Mouse (Mus musculus) heart, postnatal 0 days (tissue): Measurements from ENCODE around the gene Bpifb5. TPM values are rescaled to one million over a fixed set of nuclear protein-coding genes. Genes with fewer than 3 reads are reported as not detected.

ENCODE experiments used
- ATAC-seq: fragments of 200-750 bp; cut with Nextera tagmentation; 2 replicates; pipeline ENCODE4 v1.8.0; 2017; ENCODE audit warnings: low read depth, moderate number of reproducible peaks, moderate library complexity; ENCODE audit not compliant: insufficient read depth
- DNase-seq: peaks from one replicate; pipeline ENCODE4 v3.0.0-alpha.2; 2016; ENCODE audit warnings: low spot score
- H3K27ac ChIP-seq: fragments of 300-500 bp; sonication (generic); 2 replicates; pipeline ENCODE4 v1.5.1; 2014; ENCODE audit warnings: low read depth, mild to moderate bottlenecking
- H3K27me3 ChIP-seq: fragments of 300-500 bp; sonication (generic); 2 replicates; pipeline ENCODE4 v1.6.1; 2014; ENCODE audit warnings: low read length, mixed read lengths; ENCODE audit not compliant: control insufficient read depth, insufficient read depth
- H3K36me3 ChIP-seq: fragments of 300-500 bp; sonication (generic); replicated peaks from 2 replicates; pipeline ENCODE4 v1.6.1; 2014; ENCODE audit warnings: low read length, mixed read lengths; ENCODE audit not compliant: control insufficient read depth, insufficient read depth
- H3K4me1 ChIP-seq: fragments of 300-500 bp; sonication (generic); 2 replicates; pipeline ENCODE4 v1.6.1; 2014; ENCODE audit warnings: antibody characterized with exemption; ENCODE audit not compliant: control insufficient read depth, insufficient read depth
- H3K4me2 ChIP-seq: fragments of 300-500 bp; sonication (generic); 2 replicates; pipeline ENCODE4 v1.6.1; 2014; ENCODE audit warnings: low read depth, mild to moderate bottlenecking, low read length, moderate library complexity
- H3K4me3 ChIP-seq: fragments of 300-500 bp; sonication (generic); 2 replicates; pipeline ENCODE4 v1.5.1; 2014; ENCODE audit warnings: low read depth, low read length
- H3K9ac ChIP-seq: fragments of 300-500 bp; sonication (generic); replicated peaks from 2 replicates; pipeline ENCODE4 v1.6.1; 2014; ENCODE audit warnings: low read depth, low read length, mixed read lengths
- H3K9me3 ChIP-seq: fragments of 300-500 bp; sonication (generic); replicated peaks from 2 replicates; pipeline ENCODE4 v1.6.1; 2016; ENCODE audit warnings: low read length; ENCODE audit not compliant: control insufficient read depth
- CTCF ChIP-seq: IDR thresholded peaks from 2 replicates; pipeline ENCODE4 v1.5.1; 2016; ENCODE audit warnings: antibody characterized with exemption, control low read depth, low read depth
- EP300 ChIP-seq: IDR thresholded peaks from 2 replicates; pipeline ENCODE4 v1.6.1; 2016; ENCODE audit warnings: antibody characterized with exemption, low read depth
- WGBS: fragments of 180-500 bp; shearing (Covaris S2); extraction: QIAGEN DNeasy Blood & Tissue Kit; methylation state at CpG from one replicate; pipeline ENCODE4 v1.1.7; 2014; 5-methylcytosine and 5-hydroxymethylcytosine counted together
- polyA plus RNA-seq: library from polyadenylated mRNA; unstranded; fragments of >200 nt; fragmentation: Nextera tagmentation; extraction: Ambion mirVana; gene quantifications from 2 replicates; pipeline ENCODE4 v1.2.1, GENCODE M21; 2015
- total RNA-seq: library from RNA; depleted of rRNA; stranded (reverse); fragments of >200 nt; gene quantifications from 2 replicates; pipeline ENCODE4 v1.2.3, GENCODE M21; 2014; ENCODE audit warnings: low replicate concordance

Bpifb5 gene
- total and polyA plus RNA-seq, 2 experiments from 2014 or later = 0.18 TPM; not detected in 1

DNA sequence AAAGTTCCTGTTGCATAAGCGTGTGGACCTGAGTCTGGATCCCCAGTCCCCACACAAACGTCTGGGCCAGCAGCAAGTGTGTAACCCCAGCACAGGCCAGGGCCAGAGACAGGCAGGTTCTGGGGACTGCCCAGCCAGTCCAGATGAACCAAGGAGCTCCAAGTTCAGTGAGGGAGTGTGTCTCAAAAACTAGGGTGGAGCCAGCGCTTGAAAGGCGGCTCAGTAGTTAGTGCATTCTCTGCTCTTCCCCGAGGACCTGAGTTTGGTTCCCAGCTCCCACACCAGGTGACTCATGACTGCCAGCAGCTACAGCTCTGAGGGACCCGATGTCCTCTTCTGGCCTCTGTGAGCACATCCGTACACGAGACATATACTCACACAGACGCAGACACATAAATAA is 26.5 kb upstream of the Bpifb5 start:
- WGBS = 91% methylated on average over 9 of the region's 9 CpGs
- TF ChIP-seq CTCF (no peak), EP300 (no peak)

DNA sequence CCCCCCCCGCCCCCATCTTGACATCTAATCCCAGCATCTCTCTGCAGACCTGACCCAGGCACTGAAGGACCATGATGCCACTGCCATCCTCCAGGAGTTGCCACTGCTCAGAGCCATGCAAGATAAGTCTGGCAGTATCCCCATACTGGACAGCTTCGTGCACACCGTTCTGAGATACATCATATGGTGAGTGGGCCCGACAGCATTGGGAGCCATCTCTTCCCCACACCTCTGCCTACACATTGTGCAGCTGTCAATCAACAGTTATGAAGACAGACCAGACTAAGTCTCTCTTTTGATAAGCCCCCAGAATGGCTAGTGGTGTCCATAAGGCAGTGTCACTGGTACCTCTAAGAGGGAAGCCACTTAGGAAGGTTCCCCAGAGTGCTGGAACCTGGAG is 18.9 kb upstream of the Bpifb5 start:
- H3K4me1 ChIP-seq = peaks cover 6% of the 10 kb centered on the region
- H3K27me3 ChIP-seq = no peaks in the 10 kb centered on the region
- H3K27ac ChIP-seq = no peak overlapping the region
- DNase-seq (no peak), ATAC-seq (no peak)
- no peak overlapping the region for H3K4me3 ChIP-seq
- H3K36me3 ChIP-seq = no peaks in the 10 kb centered on the region
- no peak overlapping the region for H3K4me2 ChIP-seq
- no peaks in the 10 kb centered on the region for H3K9me3 ChIP-seq
- H3K9ac ChIP-seq = no peak overlapping the region
- WGBS = 90% methylated on average over 4 of the region's 4 CpGs
- no peak for TF ChIP-seq CTCF
- no peak for TF ChIP-seq EP300

More for the DNA sequence above, 26.5 kb upstream of the Bpifb5 start:
- Histone ChIP-seq H3K4me1 (peaks cover 16% of the 10 kb centered on the region), H3K9me3 (no peaks in the 10 kb centered on the region), H3K36me3 (no peaks in the 10 kb centered on the region), H3K4me2 (no peak overlapping the region), H3K4me3 (no peak overlapping the region), H3K27me3 (no peaks in the 10 kb centered on the region), H3K9ac (no peak overlapping the region), H3K27ac (no peak overlapping the region)
- ATAC-seq (no peak), DNase-seq (no peak)

DNA sequence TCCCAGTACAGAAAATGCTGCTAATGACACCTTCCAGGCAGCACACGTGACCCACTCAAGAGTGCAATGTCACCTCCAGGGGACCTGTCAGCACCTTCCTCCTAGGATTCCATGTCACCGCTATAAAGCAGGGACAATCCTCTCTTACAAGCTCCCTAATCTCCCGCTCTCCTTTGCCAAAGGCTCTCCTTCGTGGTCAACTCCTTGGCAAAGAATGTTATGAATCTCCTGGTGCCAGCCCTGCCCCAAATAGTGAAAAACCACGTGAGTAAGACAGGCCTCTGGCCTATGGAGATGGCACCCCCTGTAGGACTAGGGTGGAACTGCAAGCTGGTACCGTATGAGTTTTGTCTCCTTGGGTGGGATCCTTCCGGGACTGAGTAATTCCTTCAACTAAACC is 16.6 kb upstream of the Bpifb5 start:
- Histone ChIP-seq H3K4me3 (no peak overlapping the region), H3K4me1 (peaks cover 6% of the 10 kb centered on the region), H3K9ac (no peak overlapping the region), H3K36me3 (no peaks in the 10 kb centered on the region), H3K9me3 (no peaks in the 10 kb centered on the region), H3K4me2 (no peak overlapping the region), H3K27ac (peak overlapping the region; percentile 90), H3K27me3 (no peaks in the 10 kb centered on the region)
- DNase-seq = peak; percentile 97
- peak; percentile 97 for TF ChIP-seq EP300
- TF ChIP-seq CTCF = peak; percentile 95
- ATAC-seq = peak; percentile 95
- 28% methylated on average over 7 of the region's 7 CpGs for WGBS

DNA sequence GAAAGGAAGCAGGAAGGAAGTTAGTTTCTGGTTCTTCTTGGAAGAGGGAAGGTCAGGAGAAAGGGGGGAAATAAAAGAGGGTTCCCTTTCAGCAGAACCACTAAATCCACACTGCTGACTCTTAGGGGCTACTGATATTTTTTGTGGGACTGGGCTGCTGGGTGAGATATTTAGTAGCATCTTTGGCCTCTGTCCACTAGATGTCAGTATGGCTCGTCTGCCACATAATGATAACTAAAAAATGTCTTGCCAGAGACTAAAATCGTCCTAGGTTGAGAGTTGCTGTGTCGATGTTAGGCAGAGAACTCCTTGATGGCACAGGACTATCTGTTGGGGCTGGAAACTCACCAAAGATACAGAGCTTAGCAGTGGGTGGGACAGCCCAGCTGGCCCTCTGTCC is 14.4 kb upstream of the Bpifb5 start:
- no peak overlapping the region for H3K27ac ChIP-seq
- ATAC-seq (no peak), DNase-seq (peak; percentile 42)
- H3K4me2 ChIP-seq = no peak overlapping the region
- H3K27me3 ChIP-seq = no peaks in the 10 kb centered on the region
- no peak overlapping the region for H3K4me3 ChIP-seq
- TF ChIP-seq CTCF = peak; percentile 62
- no peak for TF ChIP-seq EP300
- WGBS = 6% methylated on average over 3 of the region's 3 CpGs
- H3K4me1 ChIP-seq = peaks cover 6% of the 10 kb centered on the region
- no peaks in the 10 kb centered on the region for H3K36me3 ChIP-seq
- H3K9ac ChIP-seq = no peak overlapping the region
- no peaks in the 10 kb centered on the region for H3K9me3 ChIP-seq

- no peaks in the 10 kb centered on the region for H3K36me3 ChIP-seq
- no peak overlapping the region for H3K4me3 ChIP-seq
- no peak overlapping the region for H3K4me2 ChIP-seq
- ATAC-seq = no peak
- no peak overlapping the region for H3K9ac ChIP-seq
- H3K9me3 ChIP-seq = no peaks in the 10 kb centered on the region
- no peak for DNase-seq
- H3K27me3 ChIP-seq = no peaks in the 10 kb centered on the region
- no peak overlapping the region for H3K27ac ChIP-seq
- 39% methylated on average over 1 of the region's 1 CpGs for WGBS
- H3K4me1 ChIP-seq = peaks cover 5% of the 10 kb centered on the region
- TF ChIP-seq EP300 = no peak
- no peak for TF ChIP-seq CTCF
These were observed 12.4 kb upstream of the Bpifb5 start for GRCm38 (mm10) chr2:154211121-154211520.

GRCm38 (mm10) chr2:154211881-154212280 is 11.7 kb upstream of the Bpifb5 start:
- Histone ChIP-seq H3K36me3 (no peaks in the 10 kb centered on the region), H3K4me2 (no peak overlapping the region), H3K9me3 (no peaks in the 10 kb centered on the region), H3K9ac (no peak overlapping the region), H3K4me1 (no peaks in the 10 kb centered on the region), H3K27me3 (no peaks in the 10 kb centered on the region), H3K27ac (no peak overlapping the region), H3K4me3 (no peak overlapping the region)
- WGBS = 82% methylated on average over 4 of the region's 4 CpGs
- DNase-seq (no peak), ATAC-seq (no peak)
- TF ChIP-seq EP300 = no peak
- TF ChIP-seq CTCF = no peak
